Mouse (Mus musculus) hindbrain, embryonic 14.5 days (tissue): ENCODE results near the gene Ipo5. TPM values are rescaled to one million over a fixed set of nuclear protein-coding genes. Genes with fewer than 3 reads are reported as not detected.
A peak's percentile ranks its signal among the peaks of the same experiment; 100 is the strongest.

Source experiments
- ATAC-seq: fragments of 200-750 bp; cut with Nextera tagmentation; 2 replicates; pipeline ENCODE4 v1.8.0; 2017; ENCODE audit warnings: moderate number of reproducible peaks, mild to moderate bottlenecking, moderate TSS enrichment, moderate library complexity; ENCODE audit not compliant: low FRiP score
- DNase-seq: peaks from one replicate; pipeline ENCODE4 v3.0.0-alpha.2; 2015; ENCODE audit warnings: low spot score
- H3K27ac ChIP-seq: fragments of 300-500 bp; sonication (generic); 2 replicates; pipeline ENCODE4 v1.5.1; 2014; ENCODE audit warnings: mild to moderate bottlenecking, moderate library complexity
- H3K27me3 ChIP-seq: fragments of 300-500 bp; sonication (generic); 2 replicates; pipeline ENCODE4 v1.6.1; 2014; ENCODE audit warnings: mild to moderate bottlenecking, low read length, mixed read lengths; ENCODE audit not compliant: control insufficient read depth, insufficient read depth
- H3K36me3 ChIP-seq: fragments of 300-500 bp; sonication (generic); replicated peaks from 2 replicates; pipeline ENCODE4 v1.6.1; 2014; ENCODE audit not compliant: control insufficient read depth, insufficient read depth
- H3K4me1 ChIP-seq: fragments of 300-500 bp; sonication (generic); replicated peaks from 2 replicates; pipeline ENCODE4 v1.6.1; 2014; ENCODE audit warnings: antibody characterized with exemption, low read length, mixed read lengths; ENCODE audit not compliant: control insufficient read depth, insufficient read depth
- H3K4me2 ChIP-seq: fragments of 300-500 bp; sonication (generic); replicated peaks from 2 replicates; pipeline ENCODE4 v1.6.1; 2014; ENCODE audit warnings: mild to moderate bottlenecking, moderate library complexity
- H3K4me3 ChIP-seq: fragments of 300-500 bp; sonication (generic); replicated peaks from 2 replicates; pipeline ENCODE4 v1.5.1; 2014; ENCODE audit warnings: mild to moderate bottlenecking, low read length
- H3K9ac ChIP-seq: fragments of 300-500 bp; sonication (generic); 2 replicates; pipeline ENCODE4 v1.6.1; 2014
- H3K9me3 ChIP-seq: fragments of 300-500 bp; sonication (generic); 2 replicates; pipeline ENCODE4 v1.6.1; 2016; ENCODE audit warnings: low read length; ENCODE audit not compliant: control insufficient read depth
- WGBS: fragments of 180-500 bp; shearing (Covaris S2); extraction: QIAGEN DNeasy Blood & Tissue Kit; methylation state at CpG from one replicate; pipeline ENCODE4 v1.1.7; 2014; 5-methylcytosine and 5-hydroxymethylcytosine counted together
- polyA plus RNA-seq: library from polyadenylated mRNA; unstranded; fragments of >200 nt; fragmentation: Nextera tagmentation; extraction: Ambion mirVana; gene quantifications from 2 replicates; pipeline ENCODE4 v1.2.1, GENCODE M21; 2014

Gene Ipo5
- polyA plus RNA-seq, 1 experiment from 2014 or later: 72.4 TPM

DNA sequence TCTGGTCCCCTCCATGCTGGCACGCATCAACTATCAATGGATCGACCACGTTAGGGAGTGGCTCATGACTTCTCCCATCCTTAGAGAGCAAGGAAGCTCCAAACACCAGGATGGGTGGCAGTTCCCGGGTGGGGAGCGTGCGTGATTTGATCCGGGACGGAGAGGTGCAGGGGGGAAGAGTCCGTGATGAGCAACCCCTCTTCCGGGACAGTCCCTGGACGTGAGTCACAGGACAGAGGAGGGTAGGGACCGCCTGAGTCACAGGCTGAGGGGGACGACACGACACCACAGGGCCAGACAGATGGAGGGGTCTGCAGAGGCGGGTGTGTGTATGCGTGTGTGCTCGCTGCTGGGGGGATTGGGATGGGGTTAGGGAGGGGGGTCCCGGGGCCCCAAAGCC is 704 bp upstream of the Ipo5 start:
- H3K4me3 ChIP-seq: peak overlapping the region; percentile 53
- H3K4me2 ChIP-seq: peak overlapping the region; percentile 87
- peak; percentile 79 for ATAC-seq
- H3K27me3 ChIP-seq: no peaks in the 10 kb centered on the region
- DNase-seq: no peak
- no peaks in the 10 kb centered on the region for H3K36me3 ChIP-seq
- H3K27ac ChIP-seq: peak overlapping the region; percentile 73
- H3K9ac ChIP-seq: peak overlapping the region; percentile 67
- peaks cover 13% of the 10 kb centered on the region for H3K4me1 ChIP-seq
- H3K9me3 ChIP-seq: no peaks in the 10 kb centered on the region
- WGBS: under 1% methylated on average over 17 of the region's 18 CpGs

DNA sequence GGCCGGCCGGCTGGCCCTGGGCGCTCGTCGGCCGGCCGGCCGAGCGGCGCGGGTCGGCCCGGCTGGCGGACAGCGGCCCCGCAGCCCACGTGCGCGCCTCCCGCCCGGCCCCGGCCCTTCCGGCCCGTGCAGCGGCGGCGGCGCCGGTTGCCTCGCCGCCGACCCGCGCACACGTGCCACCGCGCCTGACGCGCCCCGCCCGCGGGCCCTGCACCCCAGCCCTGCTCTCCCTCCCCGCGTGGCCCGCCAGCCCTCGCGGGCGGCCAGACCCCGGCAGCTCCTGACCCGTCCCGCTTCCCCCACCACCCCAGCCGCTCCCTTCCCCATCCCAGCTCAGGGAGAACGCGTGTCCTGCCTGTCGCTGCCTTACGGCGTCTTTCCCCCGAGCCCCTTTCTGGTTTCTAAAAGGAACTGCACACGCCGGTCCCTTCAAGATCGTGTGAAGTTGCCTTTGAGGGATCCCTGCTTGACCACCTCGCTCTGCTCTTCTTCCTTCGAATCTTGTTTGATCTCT is 421 bp downstream of the Ipo5 start:
- Histone ChIP-seq H3K9ac (peak overlapping the region; percentile 67), H3K36me3 (no peaks in the 10 kb centered on the region), H3K9me3 (no peaks in the 10 kb centered on the region), H3K4me3 (peak overlapping the region; percentile 53), H3K4me1 (peaks cover 13% of the 10 kb centered on the region), H3K27ac (peak overlapping the region; percentile 94), H3K27me3 (no peaks in the 10 kb centered on the region), H3K4me2 (peak overlapping the region; percentile 58)
- peak; percentile 44 for ATAC-seq
- peak; percentile 65 for DNase-seq
- under 1% methylated on average over 41 of the region's 63 CpGs for WGBS

DNA sequence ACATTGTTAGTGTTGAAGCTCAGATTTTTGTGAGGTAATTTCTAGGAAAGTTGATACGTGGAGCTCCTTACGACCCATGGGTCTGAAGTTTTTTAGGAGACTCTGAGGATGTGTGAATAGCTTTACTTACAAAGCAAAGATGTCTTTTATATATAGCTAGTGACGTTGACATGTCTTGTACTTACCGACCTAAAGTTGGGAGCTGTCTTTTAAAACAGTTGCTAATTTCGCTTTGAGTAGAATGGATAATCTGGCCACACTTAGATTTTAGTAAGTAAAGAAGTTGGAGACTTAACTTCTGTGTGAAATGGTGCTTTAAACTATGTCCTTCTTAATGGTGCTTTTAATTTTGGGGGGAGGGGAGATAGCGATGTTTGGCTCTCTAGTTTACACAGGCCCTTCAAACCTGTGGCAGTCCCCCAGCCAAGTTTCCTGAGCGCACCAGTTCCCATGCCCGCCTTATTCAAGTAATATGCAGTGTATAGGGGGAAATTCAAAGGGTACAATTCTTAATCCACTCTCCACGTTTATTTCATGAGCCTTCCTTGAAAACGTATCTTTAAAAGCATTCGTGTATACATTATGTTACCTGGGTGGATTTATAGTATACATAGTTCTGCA is 1.2 kb downstream of the Ipo5 start:
- no peak overlapping the region for H3K27ac ChIP-seq
- 0 out of 2 replicates have a peak, but pooled peaks cover 3% of the 10 kb centered on the region for H3K36me3 ChIP-seq
- H3K4me1 ChIP-seq: peaks cover 13% of the 10 kb centered on the region
- 9% methylated on average over 11 of the region's 11 CpGs for WGBS
- peak overlapping the region; percentile 58 for H3K4me2 ChIP-seq
- no peaks in the 10 kb centered on the region for H3K9me3 ChIP-seq
- peak overlapping the region; percentile 67 for H3K9ac ChIP-seq
- peak overlapping the region; percentile 53 for H3K4me3 ChIP-seq
- no peaks in the 10 kb centered on the region for H3K27me3 ChIP-seq
- DNase-seq (no peak), ATAC-seq (no peak)

DNA sequence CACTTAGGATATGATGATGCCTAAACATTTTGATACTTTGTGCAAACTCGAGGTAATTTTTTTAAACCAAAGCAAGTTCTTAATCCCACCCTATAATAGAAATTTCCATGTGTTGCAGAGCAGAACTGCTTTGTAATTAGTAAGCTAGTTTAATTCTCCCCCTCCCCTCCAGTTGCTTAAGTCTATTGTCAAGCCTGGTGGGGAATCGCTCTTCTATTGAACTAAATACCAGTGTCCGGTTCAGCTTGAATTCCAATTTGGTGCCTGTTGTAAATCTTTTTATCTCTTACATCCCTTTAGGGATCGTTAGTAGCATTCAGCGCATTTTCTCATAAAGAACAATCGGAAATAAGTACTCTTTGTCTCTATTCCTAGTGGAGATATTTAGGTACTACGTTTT is 1.9 kb downstream of the Ipo5 start:
- Histone ChIP-seq H3K36me3 (0 out of 2 replicates have a peak, but pooled peaks cover 9% of the 10 kb centered on the region), H3K27ac (no peak overlapping the region), H3K27me3 (no peaks in the 10 kb centered on the region), H3K4me3 (peak overlapping the region; percentile 53), H3K4me2 (peak overlapping the region; percentile 58), H3K4me1 (peaks cover 13% of the 10 kb centered on the region), H3K9ac (peak overlapping the region; percentile 7; the same call in 1 of the 2 replicates), H3K9me3 (no peaks in the 10 kb centered on the region)
- DNase-seq (no peak), ATAC-seq (no peak)
- 7% methylated on average over 7 of the region's 7 CpGs for WGBS

DNA sequence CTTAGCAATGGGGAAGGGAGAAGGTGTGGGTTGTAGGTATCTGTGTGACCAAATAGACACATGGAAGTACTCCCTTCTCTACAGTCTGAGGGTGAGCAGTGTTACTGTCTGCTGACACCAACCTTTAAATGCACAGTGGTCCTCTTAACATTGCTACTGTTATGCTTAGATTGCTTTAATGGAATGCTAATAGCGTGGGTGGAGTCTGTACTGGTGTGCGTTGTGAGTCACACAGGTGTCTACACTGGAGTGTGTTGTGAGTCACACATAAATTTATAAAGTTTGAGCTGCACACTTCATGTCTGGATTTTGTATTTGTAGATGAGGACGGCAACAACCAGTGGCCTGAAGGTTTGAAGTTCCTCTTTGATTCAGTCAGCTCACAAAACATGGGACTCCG is 10.8 kb downstream of the Ipo5 start:
- Histone ChIP-seq H3K27ac (no peak overlapping the region), H3K36me3 (peaks cover 93% of the 10 kb centered on the region), H3K27me3 (no peaks in the 10 kb centered on the region), H3K4me2 (no peak overlapping the region), H3K9ac (no peak overlapping the region), H3K4me1 (no peaks in the 10 kb centered on the region), H3K9me3 (no peaks in the 10 kb centered on the region), H3K4me3 (no peak overlapping the region)
- 93% methylated on average over 4 of the region's 4 CpGs for WGBS
- no peak for DNase-seq
- no peak for ATAC-seq

DNA sequence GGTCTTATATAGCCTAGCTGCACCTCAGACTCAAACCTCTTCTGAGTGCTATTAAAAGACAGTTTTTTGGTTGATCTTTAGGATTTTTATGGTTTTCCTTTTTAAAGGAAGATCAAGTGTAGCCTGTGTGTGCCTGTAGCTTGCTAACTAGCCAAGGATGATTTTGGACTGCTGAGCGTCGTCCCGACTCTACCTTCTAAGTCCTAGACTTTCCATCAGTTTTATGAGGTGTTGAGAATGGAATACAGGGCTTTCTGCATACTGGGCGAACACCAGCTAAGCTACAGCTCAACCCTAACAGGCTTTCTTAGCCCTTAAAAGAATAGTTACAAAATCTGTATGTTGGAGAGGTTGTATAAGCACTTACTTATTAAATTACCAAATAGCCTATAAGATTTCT is 13.0 kb downstream of the Ipo5 start:
- H3K27me3 ChIP-seq: no peaks in the 10 kb centered on the region
- H3K27ac ChIP-seq: no peak overlapping the region
- no peak overlapping the region for H3K9ac ChIP-seq
- H3K4me3 ChIP-seq: no peak overlapping the region
- H3K4me1 ChIP-seq: no peaks in the 10 kb centered on the region
- DNase-seq (no peak), ATAC-seq (no peak)
- H3K4me2 ChIP-seq: no peak overlapping the region
- H3K36me3 ChIP-seq: peaks cover 99% of the 10 kb centered on the region
- WGBS: 96% methylated on average over 4 of the region's 4 CpGs
- H3K9me3 ChIP-seq: no peaks in the 10 kb centered on the region

DNA sequence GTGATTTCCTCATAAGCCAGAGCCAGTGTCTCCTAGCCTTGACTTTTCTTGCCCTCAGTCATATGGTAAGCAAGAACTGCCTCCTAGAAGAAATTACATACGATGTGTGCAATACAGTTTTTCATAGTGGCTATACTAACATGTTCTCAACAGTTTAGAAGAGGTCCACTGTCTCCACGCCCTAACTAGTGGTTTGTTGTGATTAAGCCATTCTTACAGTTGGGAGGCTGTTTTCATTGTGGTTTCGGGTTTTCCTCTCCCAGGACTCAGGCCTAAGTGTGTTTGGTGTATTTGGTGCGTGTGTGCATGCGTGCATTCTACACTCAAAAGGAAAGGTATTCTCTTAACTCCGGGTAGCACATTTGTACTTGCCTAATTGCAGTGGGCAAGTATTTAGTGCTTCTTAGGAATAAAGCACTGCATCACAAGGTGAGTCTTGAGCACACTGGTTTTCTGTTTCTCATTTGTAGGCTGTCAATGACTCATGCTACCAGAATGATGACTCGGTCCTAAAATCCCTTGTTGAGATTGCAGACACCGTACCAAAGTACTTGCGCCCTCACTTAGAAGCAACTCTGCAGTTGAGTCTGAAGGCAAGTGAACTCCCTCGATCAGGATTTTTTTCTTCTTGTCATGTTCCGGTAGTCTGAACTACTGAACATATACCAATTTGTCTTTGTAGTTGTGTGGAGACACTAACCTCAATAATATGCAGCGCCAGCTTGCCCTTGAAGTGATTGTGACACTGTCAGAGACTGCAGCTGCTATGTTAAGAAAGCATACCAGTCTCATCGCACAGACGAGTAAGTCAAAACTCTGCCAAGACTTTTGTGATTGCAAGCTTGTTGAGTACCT is 14.9 kb downstream of the Ipo5 start:
- Histone ChIP-seq H3K4me1 (no peaks in the 10 kb centered on the region), H3K9ac (no peak overlapping the region), H3K9me3 (no peaks in the 10 kb centered on the region), H3K4me3 (no peak overlapping the region), H3K27ac (no peak overlapping the region), H3K27me3 (no peaks in the 10 kb centered on the region), H3K4me2 (no peak overlapping the region), H3K36me3 (peaks cover 99% of the 10 kb centered on the region)
- DNase-seq (no peak), ATAC-seq (no peak)
- WGBS: 94% methylated on average over 14 of the region's 14 CpGs

DNA sequence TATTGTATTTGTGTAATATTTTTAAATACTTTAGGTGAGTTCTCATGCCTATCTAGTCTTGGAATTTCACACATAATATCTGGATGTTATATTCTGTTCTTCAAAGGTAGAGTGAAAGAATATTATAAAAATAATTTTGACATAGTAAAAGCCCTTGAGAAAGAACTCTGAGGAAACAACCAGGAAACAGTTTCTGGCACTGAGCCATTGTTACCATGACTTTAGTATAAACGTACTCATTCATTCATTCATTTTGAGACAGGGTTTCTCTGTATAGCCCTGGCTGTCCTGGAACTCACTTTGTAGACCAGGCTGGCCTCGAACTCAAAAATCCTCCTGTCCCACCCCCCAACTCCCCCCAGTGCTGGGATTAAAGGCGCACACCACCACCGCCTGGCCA is 20.2 kb downstream of the Ipo5 start:
- H3K4me2 ChIP-seq: no peak overlapping the region
- ATAC-seq: no peak
- no peaks in the 10 kb centered on the region for H3K9me3 ChIP-seq
- 85% methylated on average over 4 of the region's 4 CpGs for WGBS
- DNase-seq: no peak
- H3K27me3 ChIP-seq: no peaks in the 10 kb centered on the region
- peaks cover 81% of the 10 kb centered on the region for H3K36me3 ChIP-seq
- no peaks in the 10 kb centered on the region for H3K4me1 ChIP-seq
- no peak overlapping the region for H3K9ac ChIP-seq
- H3K27ac ChIP-seq: no peak overlapping the region
- no peak overlapping the region for H3K4me3 ChIP-seq

DNA sequence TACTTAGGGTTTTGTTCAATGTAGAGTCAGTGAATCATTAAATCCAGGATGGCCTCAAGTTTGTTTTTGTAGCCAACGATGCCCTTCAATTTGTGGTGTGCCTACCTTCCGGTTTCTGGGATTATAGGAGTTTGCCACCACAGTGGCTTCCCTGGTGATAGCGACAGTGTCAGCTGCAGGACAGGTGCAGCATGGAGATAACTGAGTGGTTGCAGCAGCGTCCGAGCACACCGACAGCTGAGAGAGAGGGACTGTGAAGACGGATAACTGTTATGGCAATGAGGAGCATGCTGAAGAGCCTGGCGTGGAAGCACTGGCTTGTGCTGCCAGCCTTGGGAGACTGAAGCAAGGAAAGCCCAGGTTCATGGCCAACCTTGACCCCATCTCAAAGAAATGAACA is 22.6 kb downstream of the Ipo5 start:
- no peaks in the 10 kb centered on the region for H3K27me3 ChIP-seq
- H3K9ac ChIP-seq: no peak overlapping the region
- no peak overlapping the region for H3K27ac ChIP-seq
- H3K4me2 ChIP-seq: no peak overlapping the region
- 95% methylated on average over 8 of the region's 8 CpGs for WGBS
- no peak for DNase-seq
- H3K4me3 ChIP-seq: no peak overlapping the region
- no peaks in the 10 kb centered on the region for H3K9me3 ChIP-seq
- peaks cover 79% of the 10 kb centered on the region for H3K36me3 ChIP-seq
- ATAC-seq: no peak
- H3K4me1 ChIP-seq: no peaks in the 10 kb centered on the region
